Mouse (Mus musculus): ENCODE measurements around the gene Tspan17. TPM values are rescaled to one million over a fixed set of nuclear protein-coding genes. Genes with fewer than 3 reads are reported as not detected.

Tspan17 gene
- 5.2 and 5.6 TPM in 2 replicates for polyA plus RNA-seq (2016; fragmentation: Nextera tagmentation; extraction: Ambion mirVana)

DNA sequence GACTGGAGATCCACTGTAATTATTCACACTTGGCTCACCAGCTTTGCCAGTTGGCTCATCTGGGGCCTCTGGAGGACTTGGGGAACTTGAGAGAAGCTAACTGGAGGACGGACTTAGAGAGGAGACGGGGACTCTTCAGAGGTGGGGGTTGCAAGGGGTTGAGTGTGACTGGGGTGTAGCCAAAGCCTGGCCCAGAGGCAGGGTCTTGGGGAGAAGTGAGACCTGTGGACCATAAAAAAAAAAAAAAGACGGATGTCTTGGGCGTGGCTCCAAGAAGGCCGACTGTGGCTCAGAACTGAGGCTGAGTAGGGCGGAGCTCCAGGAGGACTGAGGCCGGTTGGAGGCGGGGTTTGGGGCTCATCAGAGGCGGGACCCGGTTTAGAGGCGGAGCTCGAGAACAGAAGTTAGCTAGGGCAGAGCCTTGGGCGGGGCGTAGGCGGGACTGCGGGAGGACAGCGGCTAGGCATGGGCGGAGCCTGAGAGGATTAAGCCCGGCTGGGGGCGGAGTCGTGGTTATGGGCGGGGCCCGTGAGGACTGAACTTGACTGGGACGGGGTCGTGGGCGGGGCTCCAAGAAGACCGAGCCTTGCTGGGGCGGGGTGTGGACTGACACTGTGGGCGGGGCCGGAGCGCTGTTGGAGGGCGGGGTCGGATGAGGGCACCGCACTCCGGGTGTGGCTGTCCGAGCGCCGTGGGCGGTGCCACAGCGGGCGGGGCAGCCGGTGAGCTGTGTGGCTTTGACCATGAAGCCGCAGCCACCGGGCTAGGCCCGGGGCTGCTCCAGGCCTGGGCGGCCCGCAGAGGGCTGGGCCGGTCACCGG, at the start of gene Tspan17:
TSS of gene Tspan17 (plus strand) at position 638 of the 821 bp plus-strand sequence.
- Histone ChIP-seq H3K9me3 (no peaks in the 10 kb centered on the region), H3K27ac (peak within 1 kb of the TSS; percentile 67), H3K4me3 (peak within 1 kb of the TSS; percentile 72), H3K36me3 (no peaks in the 10 kb centered on the region), H3K4me1 (peaks cover 25% of the 10 kb centered on the region), H3K27me3 (ENCODE audit: insufficient read depth, poor library complexity, severe bottlenecking) (peaks cover 54% of the 10 kb centered on the region)
- WGBS: 2% methylated on average over 48 of the region's 49 CpGs
- peak; percentile 99 for DNase-seq (ENCODE audit: low spot score)

DNA sequence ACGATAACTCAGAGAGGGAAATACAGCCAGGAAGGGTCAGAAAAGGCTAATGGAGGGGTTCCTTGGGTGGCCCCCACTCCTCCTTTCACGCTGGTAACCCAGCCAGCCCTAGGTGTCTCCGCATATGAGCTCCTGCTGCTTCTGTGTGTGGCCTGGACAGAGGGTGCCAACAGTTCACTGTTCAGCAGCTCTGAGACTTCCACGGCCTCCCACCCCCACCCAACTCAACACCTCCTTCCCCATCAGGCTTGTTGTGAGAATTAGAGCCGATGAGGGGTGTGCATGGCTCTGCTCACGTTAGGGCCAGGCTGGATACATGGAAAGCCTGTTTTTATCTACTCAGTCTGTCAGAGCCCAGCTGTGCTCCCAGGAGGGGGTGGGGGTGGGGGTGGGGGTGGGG, 43.1 kb upstream of the Tspan17 start:
- H3K9me3 ChIP-seq: no peaks in the 10 kb centered on the region
- peaks cover 19% of the 10 kb centered on the region for H3K4me1 ChIP-seq
- no peaks in the 10 kb centered on the region for H3K36me3 ChIP-seq
- no peak overlapping the region for H3K4me3 ChIP-seq
- DNase-seq (ENCODE audit: low spot score): no peak
- WGBS: 25% methylated on average over 6 of the region's 6 CpGs
- no peak overlapping the region for H3K27ac ChIP-seq
- H3K27me3 ChIP-seq (ENCODE audit: insufficient read depth, poor library complexity, severe bottlenecking): peaks cover 75% of the 10 kb centered on the region

DNA sequence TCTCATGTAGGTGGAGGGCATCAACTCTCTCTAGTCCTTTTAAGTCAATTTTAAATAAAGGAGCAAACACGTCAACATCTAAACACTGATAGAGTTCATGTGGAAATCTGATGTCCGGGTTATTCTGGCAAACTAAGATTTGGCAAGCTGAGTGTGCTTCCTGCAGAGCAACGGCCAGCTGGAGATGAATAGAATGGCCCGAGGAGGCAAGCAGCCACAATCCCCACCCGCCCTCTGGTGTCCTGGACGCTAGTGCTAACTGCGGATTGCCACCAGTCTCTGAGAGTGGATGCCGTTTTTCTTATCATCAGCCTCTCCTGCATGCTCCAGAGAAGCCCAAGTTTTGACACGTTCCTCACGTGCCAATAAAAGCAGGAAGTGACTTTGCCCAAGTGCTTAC, 42.3 kb upstream of the Tspan17 start:
- Histone ChIP-seq H3K27ac (no peak overlapping the region), H3K4me1 (peaks cover 19% of the 10 kb centered on the region), H3K4me3 (no peak overlapping the region), H3K36me3 (no peaks in the 10 kb centered on the region), H3K9me3 (no peaks in the 10 kb centered on the region), H3K27me3 (ENCODE audit: insufficient read depth, poor library complexity, severe bottlenecking) (peaks cover 75% of the 10 kb centered on the region)
- 32% methylated on average over 10 of the region's 10 CpGs for WGBS
- DNase-seq (ENCODE audit: low spot score): no peak

DNA sequence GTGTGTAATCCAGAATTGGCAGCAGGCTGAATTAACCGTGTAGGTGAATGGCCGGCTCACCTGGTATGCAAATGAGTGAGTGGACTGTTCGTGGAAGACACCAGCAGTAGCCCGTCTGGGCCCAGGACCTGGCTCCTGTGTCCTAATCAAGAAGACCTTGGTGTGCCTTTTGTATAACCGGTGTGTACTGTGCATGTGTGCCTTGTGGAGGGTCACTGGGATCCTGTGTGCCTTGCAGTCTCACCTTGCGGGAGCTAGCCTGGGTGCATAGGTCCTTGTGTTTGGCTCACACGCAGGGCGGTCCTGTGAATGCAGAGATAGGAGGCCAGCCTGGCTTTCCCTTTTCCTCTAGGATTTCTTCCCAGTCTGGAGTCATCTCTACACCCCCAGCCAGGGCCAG, 41.0 kb upstream of the Tspan17 start:
- Histone ChIP-seq H3K27me3 (ENCODE audit: insufficient read depth, poor library complexity, severe bottlenecking) (peaks cover 80% of the 10 kb centered on the region), H3K9me3 (no peaks in the 10 kb centered on the region), H3K27ac (no peak overlapping the region), H3K4me1 (peaks cover 19% of the 10 kb centered on the region), H3K4me3 (no peak overlapping the region), H3K36me3 (no peaks in the 10 kb centered on the region)
- 79% methylated on average over 8 of the region's 8 CpGs for WGBS
- no peak for DNase-seq (ENCODE audit: low spot score)

DNA sequence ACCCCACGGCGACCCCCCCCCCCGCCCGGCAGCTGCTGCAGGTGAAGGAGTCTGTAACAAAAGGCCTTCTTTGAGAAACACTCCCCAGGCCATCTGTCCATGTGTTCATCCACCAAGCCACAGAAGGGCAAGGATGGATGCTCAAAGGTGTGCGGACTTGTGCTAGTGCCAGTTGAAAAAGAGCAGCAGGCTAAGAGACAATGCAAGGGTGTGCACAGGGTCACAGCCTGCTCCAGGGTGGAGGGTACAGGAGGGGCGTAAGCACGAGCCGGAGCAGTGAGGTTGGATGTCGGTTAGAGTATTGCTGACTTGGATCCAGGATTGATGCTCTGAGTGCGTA, 40.5 kb upstream of the Tspan17 start:
- Histone ChIP-seq H3K4me1 (peaks cover 19% of the 10 kb centered on the region), H3K27me3 (ENCODE audit: insufficient read depth, poor library complexity, severe bottlenecking) (peaks cover 84% of the 10 kb centered on the region), H3K27ac (no peak overlapping the region), H3K4me3 (peak overlapping the region; percentile 70), H3K36me3 (no peaks in the 10 kb centered on the region), H3K9me3 (no peaks in the 10 kb centered on the region)
- no peak for DNase-seq (ENCODE audit: low spot score)
- 54% methylated on average over 10 of the region's 10 CpGs for WGBS

DNA sequence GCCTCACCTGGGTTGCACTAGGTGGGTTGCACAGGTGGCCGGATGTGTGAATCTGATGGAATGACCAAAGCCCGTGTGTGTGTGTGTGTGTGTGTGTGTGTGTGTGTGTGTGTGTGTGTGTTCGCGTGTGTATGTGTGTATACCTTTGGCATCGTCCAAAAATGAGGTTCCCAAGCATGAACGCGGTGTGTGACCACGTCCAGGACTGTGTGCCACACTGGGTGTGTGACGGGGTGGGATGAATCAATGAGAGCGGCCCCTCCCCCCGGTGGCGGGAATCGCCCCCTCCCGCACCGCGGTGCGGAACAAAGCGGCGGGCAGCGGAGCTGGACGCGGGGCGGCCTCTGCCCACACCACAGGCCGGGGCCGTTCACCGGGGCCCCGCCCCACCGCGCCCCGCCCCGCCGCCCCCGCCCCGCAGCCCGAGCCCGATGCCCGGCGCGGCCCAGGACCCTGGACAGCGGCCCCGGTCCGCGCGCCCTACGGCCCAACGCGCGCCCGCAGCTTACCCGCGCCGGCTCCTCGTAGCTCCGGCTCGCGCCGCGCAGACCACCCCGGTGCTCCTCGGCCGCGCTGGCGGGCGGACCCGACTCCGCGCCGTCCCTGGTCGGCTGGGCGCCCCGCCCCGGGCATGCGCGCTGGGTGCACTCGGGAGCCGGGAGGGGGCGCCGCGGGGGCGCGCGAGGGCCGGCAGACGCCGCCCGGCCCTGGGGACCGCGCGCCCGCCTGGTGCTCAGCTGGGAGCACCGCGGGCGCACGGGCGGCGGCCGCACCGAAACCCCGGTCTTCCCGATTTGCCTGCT, 39.9 kb upstream of the Tspan17 start:
- Histone ChIP-seq H3K9me3 (no peaks in the 10 kb centered on the region), H3K4me1 (peaks cover 19% of the 10 kb centered on the region), H3K27ac (no peak overlapping the region), H3K27me3 (ENCODE audit: insufficient read depth, poor library complexity, severe bottlenecking) (peaks cover 90% of the 10 kb centered on the region), H3K4me3 (peak overlapping the region; percentile 70), H3K36me3 (no peaks in the 10 kb centered on the region)
- DNase-seq (ENCODE audit: low spot score): no peak
- 2% methylated on average over 86 of the region's 100 CpGs for WGBS

DNA sequence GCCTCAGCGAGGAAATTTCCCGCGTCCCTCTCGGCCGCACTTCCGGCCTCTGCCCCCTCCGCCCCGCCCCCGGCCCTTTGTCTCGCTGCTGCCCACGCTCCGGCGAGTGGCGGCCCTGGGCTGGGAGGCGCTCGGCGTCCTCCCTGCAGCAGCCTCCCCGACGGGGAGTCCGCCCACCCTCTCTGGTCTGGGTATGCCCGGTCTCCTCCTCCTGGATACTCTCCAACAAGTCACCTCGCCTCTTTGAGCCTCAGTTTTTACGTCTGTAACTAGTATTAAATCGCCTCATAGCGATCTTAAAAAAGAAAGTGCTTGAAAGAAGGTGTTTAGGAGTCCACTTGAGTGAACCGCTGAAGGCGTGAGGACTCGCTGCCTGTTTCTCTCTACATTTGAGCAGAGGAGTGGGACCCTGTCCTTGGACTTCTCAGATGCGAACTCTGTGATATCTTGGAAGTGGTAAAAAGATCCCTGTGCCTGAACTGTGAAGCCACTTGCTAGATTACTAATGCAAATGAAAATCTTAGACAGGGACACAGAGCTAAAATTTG, 39.2 kb upstream of the Tspan17 start, which contains the start of gene Gprin1:
TSS of gene Gprin1 (minus strand) at position 11 of the 548 bp plus-strand sequence.
- 2% methylated on average over 29 of the region's 29 CpGs for WGBS
- no peaks in the 10 kb centered on the region for H3K9me3 ChIP-seq
- H3K27me3 ChIP-seq (ENCODE audit: insufficient read depth, poor library complexity, severe bottlenecking): peaks cover 88% of the 10 kb centered on the region
- H3K36me3 ChIP-seq: no peaks in the 10 kb centered on the region
- DNase-seq (ENCODE audit: low spot score): no peak
- peak within 1 kb of the TSS; percentile 70 for H3K4me3 ChIP-seq
- H3K27ac ChIP-seq: no peak within 1 kb of the TSS
- peaks cover 19% of the 10 kb centered on the region for H3K4me1 ChIP-seq

DNA sequence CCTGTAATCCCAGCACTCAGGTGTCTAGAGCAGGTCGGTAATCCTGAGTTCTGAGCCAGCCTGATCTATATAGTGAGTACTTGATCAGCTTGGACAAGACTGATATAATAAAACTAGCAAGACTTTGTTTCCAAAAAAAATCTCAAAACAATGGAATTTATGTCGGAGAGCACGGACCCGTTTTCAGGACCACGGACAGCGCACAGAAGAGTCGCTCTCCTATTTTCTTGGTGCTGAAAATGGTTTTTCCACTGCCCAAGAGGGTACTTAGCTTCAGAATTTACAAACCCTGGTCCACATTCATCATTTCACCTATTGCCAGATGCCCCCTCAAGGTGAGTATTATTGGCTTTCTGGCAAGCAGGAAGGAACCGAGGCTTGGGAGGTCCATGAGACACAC, 38.5 kb upstream of the Tspan17 start:
- Histone ChIP-seq H3K4me3 (no peak overlapping the region), H3K27ac (no peak overlapping the region), H3K36me3 (no peaks in the 10 kb centered on the region), H3K4me1 (peaks cover 25% of the 10 kb centered on the region), H3K9me3 (no peaks in the 10 kb centered on the region), H3K27me3 (ENCODE audit: insufficient read depth, poor library complexity, severe bottlenecking) (peaks cover 88% of the 10 kb centered on the region)
- WGBS: 1% methylated on average over 8 of the region's 8 CpGs
- DNase-seq (ENCODE audit: low spot score): no peak

DNA sequence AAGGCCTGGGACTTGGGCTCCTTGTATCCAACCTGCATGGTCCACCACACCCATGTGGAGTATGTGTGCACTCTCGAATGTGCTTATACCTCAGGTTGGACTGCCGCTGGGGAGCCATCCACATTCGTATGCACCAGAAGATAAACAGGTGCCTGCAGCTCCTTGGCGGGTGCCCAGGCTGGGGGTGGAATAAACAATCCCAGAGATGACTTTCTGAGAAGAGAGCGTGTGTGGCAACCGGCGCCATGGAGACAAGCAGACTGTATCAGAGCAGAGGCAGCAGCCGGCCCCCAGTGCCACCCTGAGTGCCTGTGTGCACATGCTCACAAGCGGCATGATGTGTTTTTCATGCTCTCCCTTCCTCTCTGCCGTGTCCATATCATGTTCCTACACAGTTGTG, 36.5 kb upstream of the Tspan17 start:
- no peaks in the 10 kb centered on the region for H3K9me3 ChIP-seq
- no peaks in the 10 kb centered on the region for H3K36me3 ChIP-seq
- 71% methylated on average over 10 of the region's 10 CpGs for WGBS
- no peak for DNase-seq (ENCODE audit: low spot score)
- no peak overlapping the region for H3K27ac ChIP-seq
- H3K4me1 ChIP-seq: peaks cover 20% of the 10 kb centered on the region
- H3K27me3 ChIP-seq (ENCODE audit: insufficient read depth, poor library complexity, severe bottlenecking): peaks cover 87% of the 10 kb centered on the region
- no peak overlapping the region for H3K4me3 ChIP-seq

DNA sequence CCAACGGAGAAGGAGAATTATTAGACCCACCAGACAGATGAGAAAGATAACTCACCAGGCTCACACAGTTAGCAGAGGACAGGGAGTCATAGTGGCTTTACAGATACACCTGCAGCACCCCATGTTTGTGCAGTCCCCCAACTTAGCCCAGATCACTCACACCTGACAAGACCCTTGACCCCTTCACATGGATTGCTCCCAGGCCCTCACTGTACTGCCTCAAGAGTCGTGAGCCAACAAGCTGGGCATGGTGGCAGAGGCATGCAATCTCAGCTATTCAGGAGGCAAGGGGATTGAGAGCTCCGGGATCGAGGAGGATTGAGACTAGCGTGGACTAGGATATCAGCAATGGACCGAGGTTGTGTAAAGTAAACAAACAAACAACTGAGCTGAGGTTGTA, 35.4 kb upstream of the Tspan17 start:
- Histone ChIP-seq H3K4me3 (no peak overlapping the region), H3K4me1 (peaks cover 31% of the 10 kb centered on the region), H3K36me3 (no peaks in the 10 kb centered on the region), H3K27me3 (ENCODE audit: insufficient read depth, poor library complexity, severe bottlenecking) (peaks cover 80% of the 10 kb centered on the region), H3K27ac (no peak overlapping the region), H3K9me3 (no peaks in the 10 kb centered on the region)
- DNase-seq (ENCODE audit: low spot score): no peak
- WGBS: 52% methylated on average over 6 of the region's 6 CpGs

DNA sequence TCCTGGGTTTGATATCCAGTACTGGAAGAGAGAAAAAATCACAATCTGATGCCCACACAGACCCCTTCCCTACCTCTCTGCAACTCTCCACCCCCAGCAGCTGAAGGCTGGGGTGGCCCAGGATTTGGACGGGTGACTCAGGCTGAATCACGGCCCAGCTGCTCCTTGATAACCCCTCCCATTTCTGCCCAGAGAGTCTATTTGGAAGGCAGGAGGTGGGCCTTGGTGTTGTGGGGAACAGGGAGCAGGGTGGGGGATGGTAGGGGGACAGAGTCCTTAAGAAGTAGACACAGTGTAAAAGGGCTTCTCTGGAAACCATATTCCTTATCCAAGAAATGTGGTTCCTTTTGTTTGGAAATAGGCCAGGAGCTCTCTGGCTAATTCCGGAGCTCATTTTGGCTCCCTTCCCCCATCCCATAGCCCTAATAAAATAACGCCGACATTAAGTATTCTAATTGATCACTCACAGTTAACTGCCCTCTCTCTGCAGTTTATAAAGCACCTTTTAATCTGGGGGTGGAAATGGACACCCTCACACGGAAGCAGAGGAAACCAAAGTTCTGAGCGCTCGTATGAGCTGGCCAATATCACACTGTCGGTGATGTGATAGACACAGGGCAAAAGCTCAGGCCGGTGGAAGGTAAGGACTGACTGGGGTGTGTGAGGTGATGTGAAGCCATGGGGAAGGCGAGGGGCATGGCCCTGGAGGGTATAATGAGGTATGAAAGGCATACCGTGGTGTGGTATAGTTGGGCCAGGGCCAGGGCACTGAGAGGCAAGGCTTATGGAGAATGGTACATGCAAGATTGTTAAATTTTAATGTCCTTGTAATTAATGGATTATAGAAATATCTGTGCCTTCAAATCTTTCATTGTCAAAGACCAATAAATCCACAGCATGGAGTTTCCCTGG, 34.8 kb upstream of the Tspan17 start:
- H3K4me3 ChIP-seq: no peak overlapping the region
- no peak overlapping the region for H3K27ac ChIP-seq
- no peak for DNase-seq (ENCODE audit: low spot score)
- 32% methylated on average over 12 of the region's 12 CpGs for WGBS
- peaks cover 80% of the 10 kb centered on the region for H3K27me3 ChIP-seq (ENCODE audit: insufficient read depth, poor library complexity, severe bottlenecking)
- no peaks in the 10 kb centered on the region for H3K9me3 ChIP-seq
- H3K4me1 ChIP-seq: peaks cover 32% of the 10 kb centered on the region
- H3K36me3 ChIP-seq: no peaks in the 10 kb centered on the region

DNA sequence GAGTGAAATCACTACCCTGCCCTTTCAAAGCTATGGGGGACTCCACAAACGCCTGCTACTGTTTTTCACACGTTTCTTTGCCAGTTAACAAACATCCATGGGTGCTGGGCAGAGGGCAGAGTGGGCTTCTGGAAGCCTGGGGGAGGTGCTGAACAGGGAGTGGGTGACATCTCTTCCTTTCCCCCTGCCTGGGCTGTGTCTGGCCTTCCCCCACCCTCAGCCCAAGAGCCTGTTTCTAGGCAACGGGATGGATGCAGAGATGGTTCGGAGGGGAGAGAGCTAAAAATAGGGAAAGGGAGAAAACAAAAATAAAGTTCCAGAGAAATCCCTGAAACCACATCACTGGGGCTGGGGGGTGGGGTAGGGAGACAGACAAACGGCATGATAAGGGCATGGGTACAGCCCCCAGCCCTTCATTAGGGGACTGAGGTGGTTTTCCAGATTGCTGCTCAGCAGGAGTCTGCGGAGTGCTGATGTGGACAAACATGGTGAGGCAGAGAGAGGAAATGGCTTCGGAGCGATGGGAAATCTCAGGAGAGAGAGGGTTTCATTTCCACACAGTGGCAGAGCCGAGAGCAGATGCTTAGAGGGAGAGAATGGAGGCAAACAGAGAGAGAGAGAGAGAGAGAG, 33.9 kb upstream of the Tspan17 start:
- H3K27me3 ChIP-seq (ENCODE audit: insufficient read depth, poor library complexity, severe bottlenecking): peaks cover 80% of the 10 kb centered on the region
- no peak for DNase-seq (ENCODE audit: low spot score)
- 11% methylated on average over 9 of the region's 9 CpGs for WGBS
- H3K9me3 ChIP-seq: no peaks in the 10 kb centered on the region
- no peak overlapping the region for H3K27ac ChIP-seq
- H3K36me3 ChIP-seq: no peaks in the 10 kb centered on the region
- H3K4me1 ChIP-seq: peaks cover 34% of the 10 kb centered on the region
- no peak overlapping the region for H3K4me3 ChIP-seq
